Mouse (Mus musculus) heart, postnatal 0 days (tissue): Measurements from ENCODE around the gene Gm10135.

Experiments used
- CTCF ChIP-seq: IDR thresholded peaks from 2 replicates; pipeline ENCODE4 v1.5.1; 2016; ENCODE audit warnings: antibody characterized with exemption, control low read depth, low read depth
- EP300 ChIP-seq: IDR thresholded peaks from 2 replicates; pipeline ENCODE4 v1.6.1; 2016; ENCODE audit warnings: antibody characterized with exemption, low read depth

- TF ChIP-seq CTCF (no peak), EP300 (no peak)
Measured at GRCm38 (mm10) chr5:72992474-72992873, 18.0 kb upstream of the Gm10135 start.
